Mouse (Mus musculus) thymus, adult 2 months (tissue): ENCODE data around the gene Kif11. TPM values are rescaled to one million over a fixed set of nuclear protein-coding genes. Genes with fewer than 3 reads are reported as not detected.

Source experiments
- DNase-seq: peaks from one replicate; pipeline ENCODE4 v3.0.0; 2021
- H3K27ac ChIP-seq: fragments of 200-500 bp; 2 replicates; pipeline ENCODE4 v1.5.1; 2012; ENCODE audit warnings: low read length, control low read depth; ENCODE audit not compliant: control insufficient read depth, insufficient read depth
- H3K27me3 ChIP-seq: fragments of 200-500 bp; 2 replicates; pipeline ENCODE4 v1.6.1; 2012; ENCODE audit warnings: mild to moderate bottlenecking, low read length, moderate library complexity, mixed read lengths; ENCODE audit not compliant: control insufficient read depth, insufficient read depth
- H3K36me3 ChIP-seq: fragments of 200-500 bp; 2 replicates; pipeline ENCODE4 v1.6.1; 2012; ENCODE audit warnings: mild to moderate bottlenecking, low read length, moderate library complexity; ENCODE audit not compliant: control insufficient read depth, insufficient read depth
- H3K4me1 ChIP-seq: fragments of 200-500 bp; replicated peaks from 2 replicates; pipeline ENCODE4 v1.6.1; 2012; ENCODE audit warnings: low read length; ENCODE audit not compliant: control insufficient read depth, insufficient read depth
- H3K4me3 ChIP-seq: fragments of 200-500 bp; 2 replicates; pipeline ENCODE4 v1.5.1; 2012; ENCODE audit warnings: mild to moderate bottlenecking, low read length, control low read depth, moderate library complexity; ENCODE audit not compliant: control insufficient read depth, insufficient read depth
- CTCF ChIP-seq: fragments of 200-500 bp; IDR thresholded peaks from 2 replicates; pipeline ENCODE4 v1.5.1; 2012; ENCODE audit warnings: mild to moderate bottlenecking, control low read depth, low read length, moderate library complexity, borderline replicate concordance; ENCODE audit not compliant: control insufficient read depth, poor library complexity, insufficient read depth; ENCODE audit errors: extremely low read depth
- POLR2A ChIP-seq: fragments of 200-500 bp; IDR thresholded peaks from 2 replicates; pipeline ENCODE4 v1.6.1; 2012; ENCODE audit warnings: mild to moderate bottlenecking, low read length, control low read depth, moderate library complexity; ENCODE audit not compliant: control insufficient read depth, poor library complexity, insufficient read depth; ENCODE audit errors: extremely low read depth
- WGBS: fragments of 180-500 bp; shearing (Covaris S2); methylation state at CpG from one replicate; pipeline ENCODE4 v1.1.7; 2018; 5-methylcytosine and 5-hydroxymethylcytosine counted together
- polyA plus RNA-seq: library from polyadenylated mRNA; depleted of rRNA; stranded (reverse); fragments of >200 nt; gene quantifications from 2 replicates; pipeline ENCODE4 v1.2.3, GENCODE M21; 2012

Gene Kif11
- polyA plus RNA-seq, 1 experiment, result 22.5 TPM

- Histone ChIP-seq H3K4me1 (no peaks in the 10 kb centered on the region), H3K27me3 (no peaks in the 10 kb centered on the region), H3K4me3 (no peak overlapping the region), H3K27ac (no peak overlapping the region), H3K36me3 (no peaks in the 10 kb centered on the region)
- DNase-seq, result no peak
- 96% methylated on average over 6 of the region's 6 CpGs for WGBS
- TF ChIP-seq CTCF (no peak), POLR2A (no peak)
Observed at GRCm38 (mm10) chr19:37353331-37353730, 22.9 kb upstream of the Kif11 start.

- H3K27me3 ChIP-seq, result no peaks in the 10 kb centered on the region
- no peak for TF ChIP-seq POLR2A
- TF ChIP-seq CTCF, result no peak
- 38% methylated on average over 5 of the region's 5 CpGs for WGBS
Observed at GRCm38 (mm10) chr19:37360044-37360443, 16.2 kb upstream of the Kif11 start.

GRCm38 (mm10) chr19:37362545-37362944 is 13.7 kb upstream of the Kif11 start:
- H3K4me1 ChIP-seq, result no peaks in the 10 kb centered on the region
- H3K36me3 ChIP-seq, result no peaks in the 10 kb centered on the region
- no peak for TF ChIP-seq POLR2A
- TF ChIP-seq CTCF, result no peak
- no peak overlapping the region for H3K27ac ChIP-seq
- no peak for DNase-seq
- no peaks in the 10 kb centered on the region for H3K27me3 ChIP-seq
- H3K4me3 ChIP-seq, result no peak overlapping the region
- WGBS, result 94% methylated on average over 5 of the region's 5 CpGs

More at GRCm38 (mm10) chr19:37360044-37360443, 16.2 kb upstream of the Kif11 start:
- Histone ChIP-seq H3K27ac (no peak overlapping the region), H3K4me3 (no peak overlapping the region), H3K4me1 (no peaks in the 10 kb centered on the region), H3K36me3 (no peaks in the 10 kb centered on the region)
- no peak for DNase-seq

DNA sequence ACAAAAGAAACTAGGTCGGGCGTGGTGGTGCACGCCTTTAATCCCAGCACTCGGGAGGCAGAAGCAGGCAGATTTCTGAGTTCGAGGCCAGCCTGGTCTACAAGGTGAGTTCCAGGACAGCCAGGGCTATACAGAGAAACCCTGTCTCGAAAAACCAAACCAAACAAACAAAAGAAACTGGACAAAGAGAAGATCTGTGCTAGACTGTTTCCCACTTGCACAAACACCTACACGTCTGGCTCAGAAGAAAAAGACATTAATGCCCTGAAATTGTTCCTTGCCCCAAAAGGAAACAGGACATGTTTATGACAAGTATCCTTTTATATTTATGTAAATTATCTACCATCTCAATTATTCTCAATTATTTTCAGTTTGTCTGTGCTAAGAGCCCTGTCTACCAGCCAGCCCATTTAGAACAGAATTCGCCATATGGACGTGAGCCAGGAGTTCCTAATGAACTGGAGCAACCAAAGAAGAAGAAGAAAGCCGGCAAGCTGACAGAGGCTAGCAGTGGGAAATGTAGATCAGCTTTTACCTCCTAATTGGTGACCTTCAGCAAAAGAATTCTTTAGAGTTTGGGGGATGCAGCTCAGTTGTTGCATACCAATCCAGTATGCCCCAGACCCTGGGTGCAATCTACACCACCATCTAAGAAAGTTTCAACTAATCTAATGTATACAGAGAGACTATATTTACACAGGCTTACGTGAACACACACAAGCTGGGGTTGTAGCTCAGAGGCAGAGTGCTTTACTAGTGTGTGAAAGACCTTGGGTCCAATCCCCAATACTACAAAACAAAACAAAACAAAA is 12.9 kb upstream of the Kif11 start:
- Histone ChIP-seq H3K4me3 (no peak overlapping the region), H3K27ac (no peak overlapping the region), H3K27me3 (no peaks in the 10 kb centered on the region), H3K36me3 (no peaks in the 10 kb centered on the region), H3K4me1 (no peaks in the 10 kb centered on the region)
- WGBS, result 90% methylated on average over 11 of the region's 11 CpGs
- DNase-seq, result no peak
- TF ChIP-seq CTCF (no peak), POLR2A (no peak)

GRCm38 (mm10) chr19:37368990-37369389 is 7.2 kb upstream of the Kif11 start:
- 100% methylated on average over 1 of the region's 1 CpGs for WGBS
- H3K27me3 ChIP-seq, result no peaks in the 10 kb centered on the region
- no peaks in the 10 kb centered on the region for H3K4me1 ChIP-seq
- TF ChIP-seq POLR2A (no peak), CTCF (no peak)
- no peaks in the 10 kb centered on the region for H3K36me3 ChIP-seq
- no peak overlapping the region for H3K27ac ChIP-seq
- no peak for DNase-seq
- no peak overlapping the region for H3K4me3 ChIP-seq

GRCm38 (mm10) chr19:37369921-37370320 is 6.3 kb upstream of the Kif11 start:
- no peaks in the 10 kb centered on the region for H3K36me3 ChIP-seq
- 62% methylated on average over 4 of the region's 4 CpGs for WGBS
- H3K4me1 ChIP-seq, result no peaks in the 10 kb centered on the region
- no peak overlapping the region for H3K4me3 ChIP-seq
- TF ChIP-seq CTCF, result no peak
- H3K27ac ChIP-seq, result peak overlapping the region; percentile 49
- no peaks in the 10 kb centered on the region for H3K27me3 ChIP-seq
- DNase-seq, result peak; percentile 19
